Mouse (Mus musculus) kidney, adult 9 months (tissue): ENCODE results near the gene Mprip.

ENCODE experiments used
- DNase-seq: peaks from one replicate; pipeline ENCODE4 v3.0.0; 2022

The Mprip gene

DNA sequence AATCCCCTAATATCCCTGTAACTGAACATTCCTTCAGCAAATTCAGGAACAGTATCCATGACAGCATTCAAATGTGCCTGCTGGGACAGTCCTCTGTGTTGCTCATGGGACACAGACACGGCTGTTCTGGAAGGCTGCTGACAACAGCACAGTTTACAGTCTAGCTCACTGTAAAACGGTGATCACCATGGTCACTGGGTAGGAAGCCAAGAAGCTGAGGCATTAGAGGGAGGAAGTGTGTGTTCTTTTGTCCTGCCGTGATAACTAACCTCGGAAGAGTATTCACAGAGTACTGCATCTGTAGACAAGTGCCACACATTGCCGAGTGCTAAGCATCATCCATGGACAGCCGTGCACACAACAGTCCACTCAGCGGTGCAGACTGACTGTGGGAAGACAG, 109.6 kb downstream of the Mprip start:
- no peak for DNase-seq

DNA sequence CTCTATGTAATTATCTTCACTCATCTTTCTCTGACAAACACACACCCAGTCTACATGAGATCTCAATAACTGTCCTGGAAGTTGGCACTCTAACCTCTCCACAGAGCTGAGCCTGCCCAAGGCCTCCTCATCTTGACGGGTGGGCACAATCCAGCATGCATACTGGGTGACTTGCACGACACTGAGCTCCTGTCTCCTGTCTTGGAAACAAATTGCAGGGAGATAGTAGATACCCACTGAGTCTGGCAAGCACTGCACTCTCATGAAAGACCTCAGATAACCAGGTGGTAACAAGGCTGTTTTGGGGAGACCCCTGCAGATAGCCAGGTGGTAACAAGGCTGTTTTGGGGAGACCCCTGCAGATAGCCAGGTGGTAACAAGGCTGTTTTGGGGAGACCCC, 111.2 kb downstream of the Mprip start:
- no peak for DNase-seq

DNA sequence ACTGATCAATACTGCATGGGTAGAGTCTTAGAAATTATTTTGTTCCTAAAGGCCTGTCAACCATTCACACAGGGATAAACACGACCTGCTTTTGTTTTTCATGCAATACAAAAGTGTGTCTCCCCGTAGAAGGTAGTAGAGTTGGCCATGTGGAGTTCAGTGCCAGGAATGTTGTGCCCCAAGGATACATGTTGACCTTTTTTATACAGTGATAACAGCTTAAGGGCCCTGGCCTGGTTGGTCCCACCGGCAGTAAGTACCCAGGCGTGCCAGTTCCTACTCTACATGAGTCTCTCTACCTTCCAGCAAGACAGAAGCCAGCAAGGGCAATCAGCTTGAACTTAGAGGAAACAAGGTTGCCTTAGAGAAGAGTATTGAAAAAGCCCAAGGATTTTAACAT, 111.8 kb downstream of the Mprip start:
- no peak for DNase-seq

DNA sequence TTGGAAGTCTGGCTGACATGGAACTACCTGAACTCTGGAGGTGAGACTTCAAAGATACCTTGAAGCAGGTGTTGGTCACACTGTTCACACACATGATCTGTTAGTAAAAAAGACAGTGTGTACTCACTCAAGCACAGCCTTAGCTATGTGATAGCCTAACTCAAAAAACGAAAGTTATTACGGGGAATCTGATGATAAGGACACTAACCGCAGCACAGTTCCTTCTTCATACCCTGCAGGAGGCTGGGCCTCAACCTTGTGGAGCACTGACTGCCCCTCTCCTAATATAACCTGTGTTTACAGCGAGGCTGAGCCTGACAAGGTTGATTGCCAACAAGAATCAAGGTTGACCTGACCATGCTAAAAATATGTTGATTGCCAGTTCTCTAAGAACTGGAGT, 113.4 kb downstream of the Mprip start:
- no peak for DNase-seq

DNA sequence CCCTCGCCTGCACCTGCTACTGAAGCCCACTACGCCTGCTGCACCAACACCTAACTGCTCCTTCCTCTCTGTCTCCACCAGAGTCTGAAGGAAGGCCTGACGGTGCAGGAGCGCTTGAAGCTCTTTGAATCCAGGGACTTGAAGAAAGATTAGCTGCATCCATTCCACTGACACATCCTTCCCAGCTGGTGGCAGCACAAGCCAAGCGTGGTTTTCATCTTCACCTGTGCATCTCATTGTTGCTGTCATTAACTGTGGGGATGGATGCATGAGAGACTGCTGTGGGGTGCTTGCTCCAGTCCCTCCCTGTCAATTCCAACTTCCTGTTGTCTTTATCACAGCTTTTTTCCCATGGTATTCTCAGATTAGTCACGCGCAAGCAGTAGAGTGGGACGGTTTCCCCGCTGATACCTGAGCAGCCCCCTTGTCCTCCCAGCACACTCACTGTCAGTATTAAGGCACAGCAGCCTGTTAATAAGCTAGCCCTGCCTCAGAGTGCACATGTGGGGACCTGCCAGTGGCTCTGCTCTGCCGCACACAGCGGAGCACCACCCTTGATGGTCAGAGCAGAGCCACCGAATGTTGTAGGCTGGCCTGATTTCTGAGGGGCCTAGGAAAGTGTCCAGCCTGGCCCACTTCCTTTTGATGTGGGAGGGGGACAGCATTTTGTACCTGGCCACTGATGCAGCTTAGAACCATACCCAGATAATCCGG, 114.5 kb downstream of the Mprip start:
- DNase-seq, result no peak

DNA sequence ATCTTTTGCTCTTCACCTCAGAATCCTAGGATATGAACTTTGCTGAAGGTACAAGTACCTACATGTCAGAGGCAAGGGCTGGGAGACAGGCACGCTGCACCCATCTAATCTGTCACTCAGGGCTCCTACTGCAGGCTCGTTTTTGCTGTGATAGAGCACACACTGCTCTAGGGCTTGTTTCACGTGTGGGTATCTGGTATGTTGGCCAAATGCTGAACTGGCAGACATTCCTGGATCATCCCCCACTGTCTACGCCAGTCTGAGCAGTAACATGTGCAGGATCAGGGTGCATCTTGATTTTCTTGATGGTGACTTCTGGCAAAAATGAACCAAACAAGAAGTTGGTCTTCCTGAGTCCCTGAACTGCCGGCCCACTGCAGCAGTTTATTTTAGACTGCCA, 116.2 kb downstream of the Mprip start:
- no peak for DNase-seq

DNA sequence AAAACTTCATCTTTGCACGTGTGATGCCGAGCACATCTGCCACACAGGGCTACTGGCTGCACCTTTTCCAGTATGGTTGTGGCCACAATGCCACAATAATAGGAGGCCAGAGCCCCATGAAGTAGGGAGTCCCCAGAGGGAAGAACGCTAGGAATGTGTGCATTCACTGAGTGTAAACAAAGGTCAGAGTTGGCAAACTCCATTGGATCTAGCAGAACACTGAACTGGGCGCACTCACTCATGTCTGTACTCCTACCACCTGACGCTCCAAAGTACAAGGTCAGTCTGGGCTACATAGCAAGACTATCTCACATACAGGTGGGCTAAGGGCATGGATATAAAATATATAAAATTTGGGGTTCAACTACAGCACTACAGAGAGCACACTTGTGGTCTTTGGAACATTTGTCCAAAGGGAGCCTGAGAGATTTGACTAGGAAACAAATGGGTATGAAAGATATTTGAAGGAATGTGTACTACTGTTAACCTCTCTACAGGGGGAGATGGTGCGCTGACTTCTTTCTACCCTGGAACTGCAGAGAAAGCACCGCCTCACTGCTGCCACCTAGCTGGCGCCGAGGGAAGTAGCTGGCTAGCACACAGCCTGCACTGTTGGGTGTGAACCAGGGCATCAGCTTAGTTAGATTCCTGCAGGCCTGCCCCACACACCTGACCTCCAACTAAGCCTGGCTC, 117.2 kb downstream of the Mprip start:
- DNase-seq, result peak; percentile 81

DNA sequence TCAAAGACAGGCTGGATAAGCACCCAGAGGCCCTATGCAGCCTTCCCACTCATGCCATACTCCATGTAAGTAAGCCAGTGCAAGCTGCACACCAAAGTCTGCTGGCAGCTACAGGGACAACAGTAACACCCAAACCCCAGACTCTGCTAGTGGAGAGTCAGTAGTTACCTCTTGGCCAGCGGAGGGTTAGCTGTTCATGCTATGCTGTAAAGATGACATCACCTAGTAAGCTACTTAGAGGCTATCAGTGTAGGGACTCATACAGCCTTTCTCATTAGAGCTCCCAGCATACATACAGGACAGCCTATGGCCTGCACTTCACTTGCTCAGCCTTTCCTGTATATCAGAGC, 117.7 kb downstream of the Mprip start:
- DNase-seq, result no peak

DNA sequence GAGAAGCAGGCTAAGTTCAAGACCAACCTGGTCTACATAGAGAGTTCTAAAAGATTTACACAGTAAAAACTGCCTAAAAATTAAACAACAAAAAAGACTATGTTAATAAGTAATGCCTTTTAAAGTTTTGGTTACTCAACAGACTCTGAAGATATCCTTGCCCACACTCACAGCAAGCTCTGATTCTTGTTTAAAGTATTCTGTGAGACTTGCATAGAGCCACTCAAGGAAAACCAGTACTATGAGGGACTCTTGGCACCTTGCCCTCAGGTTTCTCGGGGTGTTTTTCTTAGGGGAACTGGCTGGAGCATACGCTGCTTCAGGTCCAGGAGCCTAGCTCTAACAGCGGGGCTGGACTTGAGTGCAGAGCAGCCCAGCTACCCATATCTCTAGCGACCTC, 118.3 kb downstream of the Mprip start:
- DNase-seq, result no peak

DNA sequence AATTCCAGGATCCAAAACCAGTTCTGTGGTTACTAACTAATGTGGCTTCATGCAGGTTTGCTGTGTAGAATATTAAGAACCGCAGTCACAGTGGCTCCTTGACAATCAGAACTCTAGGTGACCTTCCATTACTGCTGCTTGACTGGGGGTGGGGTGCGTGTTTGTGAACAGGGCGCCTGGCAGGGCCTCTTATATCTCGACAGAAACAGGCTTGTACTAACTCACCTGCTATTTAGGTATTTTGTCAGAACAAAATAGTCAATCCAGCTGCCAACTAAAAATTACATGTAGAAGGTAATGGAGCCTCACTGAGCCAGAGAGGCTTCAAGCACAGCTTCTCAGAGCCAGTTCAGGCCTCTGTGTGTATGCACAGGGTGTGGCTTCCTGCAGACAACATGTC, 119.1 kb downstream of the Mprip start:
- no peak for DNase-seq

DNA sequence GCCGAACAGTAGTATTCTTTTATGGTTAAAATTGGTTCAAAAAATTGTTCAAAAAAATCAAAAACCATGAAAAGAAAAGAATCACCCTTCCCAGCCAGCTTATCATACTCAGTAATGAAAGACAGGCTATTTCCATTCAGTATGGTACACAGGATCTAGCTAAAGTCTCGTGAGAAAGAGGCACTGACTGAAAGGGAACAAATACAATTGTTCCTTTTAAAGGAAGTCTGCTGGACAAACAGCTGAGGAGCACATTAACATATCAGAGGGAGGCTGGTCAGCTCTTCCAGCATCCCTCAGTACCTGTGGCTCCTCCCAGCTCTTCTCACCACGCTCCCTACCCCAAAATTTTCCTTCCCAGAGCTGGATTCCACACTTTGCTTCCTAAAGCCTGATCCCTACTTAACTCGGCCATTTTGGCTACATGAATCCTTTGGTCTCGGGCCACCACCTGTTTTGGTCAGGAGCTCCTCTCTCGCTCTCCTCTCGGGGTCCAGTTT, 121.0 kb downstream of the Mprip start:
- no peak for DNase-seq

DNA sequence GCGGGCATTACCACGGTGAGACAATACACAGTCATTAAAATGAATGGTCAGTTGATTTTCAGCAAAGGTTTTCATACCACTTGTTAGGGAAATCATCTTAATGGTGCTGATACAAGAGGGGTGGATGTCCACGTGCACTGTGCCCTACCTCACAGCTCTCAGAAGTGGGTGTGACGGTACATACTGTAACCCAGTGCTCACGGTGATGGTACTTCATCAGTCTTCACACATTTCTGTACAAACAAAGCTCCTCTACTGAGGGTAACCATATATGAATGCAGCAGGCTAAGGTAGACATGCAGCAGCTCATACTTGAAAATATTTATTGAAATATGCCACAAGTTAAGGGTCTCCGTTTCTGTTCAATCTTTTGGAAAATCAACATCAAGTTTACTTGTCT, 122.5 kb downstream of the Mprip start:
- no peak for DNase-seq

DNA sequence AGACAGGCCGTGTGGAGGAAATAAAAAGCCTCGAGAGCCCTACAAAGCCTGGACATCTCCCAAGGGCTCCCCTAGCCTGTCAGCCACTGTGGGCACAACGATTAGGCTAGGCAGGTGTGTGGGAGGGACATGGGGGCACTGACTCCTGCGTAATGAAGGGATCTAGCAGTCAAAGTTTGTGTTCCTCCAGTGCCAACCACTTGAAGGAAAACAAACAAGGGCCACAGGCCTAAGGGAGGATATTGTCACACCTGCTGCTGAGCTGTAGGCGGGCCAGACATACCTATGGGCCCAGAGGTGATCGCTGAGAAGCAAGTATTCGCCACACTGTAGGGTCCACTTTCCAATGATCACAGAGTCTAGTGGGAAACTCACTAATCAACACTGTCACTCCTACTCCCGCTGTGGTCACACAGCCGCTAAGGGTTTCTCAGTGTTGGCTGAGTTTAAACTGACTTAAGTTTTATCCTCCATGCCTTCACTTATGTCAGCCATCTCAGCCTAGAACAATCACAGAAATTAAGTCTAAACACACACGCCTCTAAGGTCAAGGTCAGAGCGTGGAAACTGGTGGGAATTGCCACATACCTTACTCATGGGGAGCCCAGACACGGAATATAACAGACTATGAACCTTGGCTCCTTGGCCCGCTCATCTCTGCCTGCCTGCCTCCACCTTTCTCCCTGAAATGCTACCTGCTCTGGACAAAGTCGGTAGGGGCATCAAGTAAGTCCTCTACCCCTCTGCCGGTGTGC, 125.5 kb downstream of the Mprip start:
- DNase-seq, result no peak

DNA sequence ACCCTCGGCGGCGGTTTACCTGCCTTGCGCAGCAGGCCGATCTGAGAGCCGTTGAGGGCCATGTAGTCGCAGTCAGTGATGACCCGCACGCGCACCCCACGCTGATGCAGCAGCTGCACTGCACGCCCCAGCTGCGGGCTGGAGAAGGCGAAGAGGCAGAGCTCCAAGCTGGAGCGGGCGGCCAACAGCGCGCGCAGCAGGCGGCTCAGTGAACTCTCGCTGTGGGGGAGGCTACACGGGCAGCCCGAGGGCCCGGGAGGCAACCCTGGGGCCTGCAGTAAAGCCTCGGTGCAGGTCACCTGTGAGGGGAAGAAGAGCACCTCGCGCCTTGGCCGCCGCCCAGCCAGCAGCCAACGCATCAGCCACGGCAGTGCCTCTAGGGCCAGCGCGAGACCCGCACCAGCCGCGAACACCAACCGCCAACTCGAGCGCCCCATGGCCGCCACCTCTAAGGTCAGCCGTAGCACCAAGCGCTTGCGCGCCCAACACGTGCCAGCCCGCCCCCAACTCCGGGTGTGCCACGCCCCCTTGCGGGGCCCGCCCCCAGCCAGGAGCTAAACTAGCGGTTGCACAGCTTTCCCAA, 126.2 kb downstream of the Mprip start, which contains the start of gene Pld6:
Gene Pld6 (minus strand): TSS at position 447 of the 583 bp plus-strand sequence.
- DNase-seq, result peak; percentile 54

DNA sequence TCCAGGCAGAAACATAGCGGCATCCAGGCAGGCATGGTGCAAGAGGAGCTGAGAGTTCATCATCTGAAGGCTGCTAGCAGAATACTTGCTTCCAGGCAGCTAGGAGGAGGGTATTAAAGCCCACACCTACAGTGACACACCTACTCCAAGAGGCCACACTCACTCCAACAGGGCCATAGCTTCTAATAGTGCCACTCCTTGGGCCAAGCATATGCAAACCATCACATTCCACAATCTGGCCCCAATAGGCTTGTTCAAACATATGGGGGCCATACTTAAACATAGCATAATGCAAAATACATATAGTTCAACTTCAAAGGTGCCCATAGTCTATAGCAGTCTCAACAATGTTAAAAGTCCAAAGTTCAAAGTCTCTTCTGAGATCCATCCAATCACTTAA, 128.2 kb downstream of the Mprip start:
- no peak for DNase-seq

DNA sequence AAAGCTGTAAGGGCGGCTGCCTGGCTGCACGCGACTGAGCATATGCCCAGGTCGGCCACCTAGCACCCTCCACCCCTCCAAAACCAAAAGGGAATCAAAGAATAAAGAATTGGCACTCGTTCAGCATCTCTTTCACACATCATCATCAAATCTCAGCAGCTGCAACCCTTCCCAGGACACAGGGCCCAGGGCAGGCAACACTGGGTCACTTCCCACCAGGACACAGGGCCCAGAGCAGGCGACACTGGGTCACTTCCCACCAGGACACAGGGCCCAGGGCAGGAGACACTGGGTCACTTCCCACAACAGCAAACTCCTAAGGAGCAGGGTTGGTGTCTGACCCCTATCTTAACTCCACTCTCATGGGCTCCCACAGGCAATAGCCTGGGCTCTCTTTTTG, 132.3 kb downstream of the Mprip start:
- DNase-seq, result no peak

DNA sequence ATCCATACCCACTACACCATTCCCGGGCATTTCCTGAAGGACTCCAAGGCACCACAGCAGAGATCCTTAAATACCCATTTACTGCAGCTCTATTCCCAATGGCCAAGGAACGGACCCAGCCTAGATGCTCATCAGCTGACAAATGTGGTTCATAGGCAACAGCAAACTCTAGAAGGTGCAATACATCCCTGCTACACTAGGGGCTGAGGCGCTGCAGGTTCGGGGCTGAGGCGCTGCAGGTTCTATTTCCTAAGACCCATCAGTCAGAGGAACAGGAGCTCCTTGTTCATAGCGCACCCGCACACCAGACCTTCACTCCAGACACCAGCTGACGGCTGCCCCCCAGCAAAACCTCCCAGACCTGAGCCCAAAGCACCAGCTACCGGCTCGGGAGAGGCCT, 139.3 kb downstream of the Mprip start:
- no peak for DNase-seq

DNA sequence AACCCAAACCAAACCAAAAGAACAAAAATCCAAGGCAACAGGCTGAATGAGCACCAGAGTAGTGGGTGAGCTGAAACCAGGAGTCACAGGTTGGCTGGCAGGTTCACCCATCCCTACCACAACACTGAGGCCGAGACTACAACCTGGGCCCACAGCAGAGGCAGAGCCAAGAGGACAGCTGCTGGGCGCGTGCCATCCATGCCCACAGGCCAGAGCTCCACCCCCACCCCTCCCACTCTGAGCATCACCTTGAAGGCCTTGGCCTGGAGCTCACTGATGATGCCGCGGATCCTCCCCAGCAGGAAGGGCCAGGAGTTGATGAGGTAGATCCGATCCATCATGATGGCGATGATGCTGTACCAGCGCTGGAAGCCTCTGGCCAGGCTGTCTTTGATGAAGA, 140.8 kb downstream of the Mprip start:
- no peak for DNase-seq

DNA sequence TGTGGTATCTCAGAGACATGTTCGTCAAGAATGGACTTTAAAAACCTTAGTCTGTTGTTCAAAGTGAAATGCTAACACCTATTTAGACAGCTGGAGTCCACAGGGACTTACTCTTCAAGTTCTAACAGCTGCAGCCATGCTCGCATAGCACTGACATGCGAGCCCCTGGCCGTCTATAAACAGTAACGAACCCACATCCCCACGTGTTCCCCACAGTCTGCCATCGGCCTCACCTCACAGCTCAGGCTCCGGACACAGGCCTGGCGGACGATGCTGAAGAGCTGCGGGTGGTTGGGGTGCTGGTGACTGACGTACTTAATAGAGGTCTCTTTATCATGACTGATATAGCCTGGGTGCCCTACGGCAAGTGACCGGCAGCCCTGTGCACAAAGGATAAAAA, 142.4 kb downstream of the Mprip start:
- DNase-seq, result no peak

DNA sequence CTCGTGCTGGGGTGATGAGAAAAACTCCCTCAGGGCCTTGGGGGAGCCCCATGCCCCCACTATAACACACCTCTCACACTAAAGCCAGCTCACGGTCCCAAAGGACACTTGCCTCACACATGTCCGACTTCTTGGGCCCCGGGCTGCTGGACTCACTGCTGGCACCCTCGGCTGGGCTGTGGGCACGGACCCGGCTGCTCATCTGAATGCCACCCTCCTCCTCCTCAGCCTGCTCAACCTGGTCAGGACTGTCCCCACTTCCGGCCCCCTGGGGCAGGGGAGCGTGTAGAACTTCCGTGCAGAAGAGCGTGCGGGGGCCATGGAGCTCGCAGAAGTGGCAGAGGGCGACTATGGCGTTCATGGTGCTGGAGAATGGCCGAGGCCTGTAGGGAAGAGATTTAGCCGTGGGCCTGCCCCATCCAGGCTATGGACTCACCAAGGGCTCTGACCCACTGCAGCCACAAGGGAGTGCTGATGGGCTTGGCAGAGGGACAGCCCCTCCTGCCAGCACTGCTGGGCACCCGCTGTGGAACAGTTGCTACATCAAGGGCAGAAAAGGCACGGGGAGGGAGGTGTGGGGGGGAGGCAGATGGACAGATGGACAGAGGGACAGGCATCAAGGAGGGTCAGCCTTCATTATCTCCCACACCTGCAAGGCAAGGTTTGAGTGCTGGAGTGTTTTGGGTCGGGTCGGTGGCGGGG, 143.5 kb downstream of the Mprip start:
- DNase-seq, result no peak

DNA sequence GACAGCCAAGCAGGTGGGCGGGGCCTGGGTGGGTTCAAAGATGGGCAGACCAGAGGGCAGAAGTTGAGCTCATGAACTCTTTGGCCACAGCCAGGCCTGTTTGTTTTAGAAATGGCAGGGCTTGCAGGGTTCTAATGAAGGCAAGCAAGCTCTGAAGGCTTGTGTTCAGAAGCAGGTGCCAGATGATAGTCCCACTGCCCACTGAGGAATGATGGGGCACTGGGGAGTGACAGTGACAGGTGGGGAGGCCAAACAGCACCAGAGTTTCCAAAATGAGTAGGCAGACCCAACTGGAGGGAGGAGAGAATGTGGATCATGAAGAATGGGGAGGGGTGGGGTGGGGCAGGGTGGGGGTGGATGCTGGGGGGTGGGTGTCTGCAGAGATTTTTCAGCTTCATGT, 144.2 kb downstream of the Mprip start:
- no peak for DNase-seq

DNA sequence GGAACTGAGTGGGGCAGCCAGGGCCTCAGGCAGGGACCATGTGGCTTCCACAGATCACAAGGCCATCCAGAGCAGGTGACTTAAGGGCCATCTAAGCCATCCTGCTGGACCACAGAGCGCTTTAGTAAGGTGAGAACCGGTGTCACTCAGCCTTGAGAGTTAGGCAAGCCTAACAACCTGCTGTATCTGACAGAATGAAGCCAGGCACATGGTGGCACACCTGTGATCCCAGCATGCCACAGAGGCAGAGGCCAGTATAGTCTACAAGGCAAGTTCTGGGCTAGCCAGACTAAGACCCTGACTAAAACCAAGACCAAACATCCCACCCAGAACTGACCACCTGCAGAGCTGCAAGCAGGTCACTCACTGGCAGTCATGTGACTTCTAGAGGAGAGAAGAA, 144.6 kb downstream of the Mprip start:
- no peak for DNase-seq
